Mouse (Mus musculus) neural tube, embryonic 10.5 days (tissue): Measurements from ENCODE around the gene Exd1.
A peak's percentile ranks its signal among the peaks of the same experiment; 100 is the strongest.
"Not testable (repeated sequence)": the region's sequence is repeated elsewhere in the genome, so short reads cannot be mapped to it uniquely, and the experiment has no call there.

Experiments used
- DNase-seq: peaks from one replicate; pipeline ENCODE4 v3.0.0-alpha.2; 2017; ENCODE audit warnings: low spot score; ENCODE audit errors: extremely low spot score

Exd1 gene

GRCm38 (mm10) chr2:119542106-119542505 is 5.3 kb downstream of the Exd1 start:
- peak; percentile 21 for DNase-seq

- no peak for DNase-seq
Measured at GRCm38 (mm10) chr2:119538802-119539201, 8.6 kb downstream of the Exd1 start.

GRCm38 (mm10) chr2:119525422-119525821 is 22.0 kb downstream of the Exd1 start:
- DNase-seq = no peak

- DNase-seq = no peak
Measured at GRCm38 (mm10) chr2:119523836-119524235, 23.6 kb downstream of the Exd1 start.

- no peak for DNase-seq
Measured at GRCm38 (mm10) chr2:119520550-119520949, 26.9 kb downstream of the Exd1 start.

GRCm38 (mm10) chr2:119516811-119517210 is 30.6 kb downstream of the Exd1 start:
- DNase-seq = no peak

- DNase-seq = no peak
Measured at GRCm38 (mm10) chr2:119514026-119514522, 33.4 kb downstream of the Exd1 start.

- DNase-seq = no peak
Measured at GRCm38 (mm10) chr2:119512292-119512691, 35.1 kb downstream of the Exd1 start.

GRCm38 (mm10) chr2:119510856-119511255 is 36.6 kb downstream of the Exd1 start:
- no peak for DNase-seq

- not testable (repeated sequence) for DNase-seq
Measured at GRCm38 (mm10) chr2:119508518-119508917, 38.9 kb downstream of the Exd1 start.

GRCm38 (mm10) chr2:119507108-119507507 is 40.3 kb downstream of the Exd1 start:
- DNase-seq = no peak

GRCm38 (mm10) chr2:119500965-119501652 is 46.3 kb downstream of the Exd1 start:
- DNase-seq = no peak

- DNase-seq = no peak
Measured at GRCm38 (mm10) chr2:119498859-119499258, 48.6 kb downstream of the Exd1 start.

GRCm38 (mm10) chr2:119496082-119496481 is 51.3 kb downstream of the Exd1 start:
- DNase-seq = no peak

GRCm38 (mm10) chr2:119491953-119492352 is 55.5 kb downstream of the Exd1 start:
- no peak for DNase-seq

GRCm38 (mm10) chr2:119486488-119486887 is 60.9 kb downstream of the Exd1 start:
- no peak for DNase-seq

GRCm38 (mm10) chr2:119482307-119482706 is 65.1 kb downstream of the Exd1 start:
- DNase-seq = no peak

GRCm38 (mm10) chr2:119478397-119478749 is 69.1 kb downstream of the Exd1 start:
- DNase-seq = no peak

- peak; percentile 98 for DNase-seq
Measured at GRCm38 (mm10) chr2:119477571-119478396, 69.6 kb downstream of the Exd1 start, which contains the start of gene Ino80. TSS of gene Ino80 (minus strand) at chr2:119477687.

- DNase-seq = no peak
Measured at GRCm38 (mm10) chr2:119476621-119477391, 70.6 kb downstream of the Exd1 start.

- DNase-seq = no peak
Measured at GRCm38 (mm10) chr2:119476166-119476565, 71.3 kb downstream of the Exd1 start.
